Mouse (Mus musculus) stomach, embryonic 16.5 days (tissue): ENCODE results near the gene Olfm2. TPM values are rescaled to one million over a fixed set of nuclear protein-coding genes. Genes with fewer than 3 reads are reported as not detected.
A peak's percentile ranks its signal among the peaks of the same experiment; 100 is the strongest.
"Not testable (repeated sequence)": the region's sequence is repeated elsewhere in the genome, so short reads cannot be mapped to it uniquely, and the experiment has no call there.

Source experiments
- ATAC-seq: fragments of 200-750 bp; cut with Nextera tagmentation; 2 replicates; pipeline ENCODE4 v1.8.0; 2017; ENCODE audit warnings: moderate number of reproducible peaks, moderate TSS enrichment; ENCODE audit not compliant: insufficient read depth, low FRiP score
- H3K27ac ChIP-seq: fragments of 300-500 bp; sonication (generic); 2 replicates; pipeline ENCODE4 v1.5.1; 2014; ENCODE audit warnings: low read length
- H3K27me3 ChIP-seq: fragments of 300-500 bp; sonication (generic); 2 replicates; pipeline ENCODE4 v1.6.1; 2014; ENCODE audit warnings: low read length, control low read depth, mixed read lengths; ENCODE audit not compliant: control insufficient read depth, insufficient read depth
- H3K36me3 ChIP-seq: fragments of 300-500 bp; sonication (generic); 2 replicates; pipeline ENCODE4 v1.6.1; 2014; ENCODE audit warnings: low read length; ENCODE audit not compliant: control insufficient read depth, insufficient read depth
- H3K4me1 ChIP-seq: fragments of 300-500 bp; sonication (generic); 2 replicates; pipeline ENCODE4 v1.6.1; 2014; ENCODE audit warnings: low read length, control low read depth, mixed read lengths; ENCODE audit not compliant: control insufficient read depth, insufficient read depth
- H3K4me2 ChIP-seq: fragments of 300-500 bp; sonication (generic); 2 replicates; pipeline ENCODE4 v1.6.1; 2014; ENCODE audit warnings: low read depth, low read length, mixed read lengths
- H3K4me3 ChIP-seq: fragments of 300-500 bp; sonication (generic); replicated peaks from 2 replicates; pipeline ENCODE4 v1.5.1; 2014; ENCODE audit warnings: mild to moderate bottlenecking, low read length
- H3K9ac ChIP-seq: fragments of 300-500 bp; sonication (generic); 2 replicates; pipeline ENCODE4 v1.6.1; 2014; ENCODE audit warnings: low read length
- H3K9me3 ChIP-seq: fragments of 300-500 bp; sonication (generic); replicated peaks from 2 replicates; pipeline ENCODE4 v1.6.1; 2016; ENCODE audit warnings: low read length, control low read depth; ENCODE audit not compliant: control insufficient read depth
- WGBS: fragments of 180-500 bp; shearing (Covaris S2); extraction: QIAGEN DNeasy Blood & Tissue Kit; methylation state at CpG from one replicate; pipeline ENCODE4 v1.1.7; 2014; 5-methylcytosine and 5-hydroxymethylcytosine counted together
- polyA plus RNA-seq: library from polyadenylated mRNA; unstranded; fragments of >200 nt; fragmentation: Nextera tagmentation; extraction: Ambion mirVana; gene quantifications from 2 replicates; pipeline ENCODE4 v1.2.1, GENCODE M21; 2015

Olfm2 gene
- polyA plus RNA-seq, 1 experiment from 2014 or later, result 7.4 TPM

DNA sequence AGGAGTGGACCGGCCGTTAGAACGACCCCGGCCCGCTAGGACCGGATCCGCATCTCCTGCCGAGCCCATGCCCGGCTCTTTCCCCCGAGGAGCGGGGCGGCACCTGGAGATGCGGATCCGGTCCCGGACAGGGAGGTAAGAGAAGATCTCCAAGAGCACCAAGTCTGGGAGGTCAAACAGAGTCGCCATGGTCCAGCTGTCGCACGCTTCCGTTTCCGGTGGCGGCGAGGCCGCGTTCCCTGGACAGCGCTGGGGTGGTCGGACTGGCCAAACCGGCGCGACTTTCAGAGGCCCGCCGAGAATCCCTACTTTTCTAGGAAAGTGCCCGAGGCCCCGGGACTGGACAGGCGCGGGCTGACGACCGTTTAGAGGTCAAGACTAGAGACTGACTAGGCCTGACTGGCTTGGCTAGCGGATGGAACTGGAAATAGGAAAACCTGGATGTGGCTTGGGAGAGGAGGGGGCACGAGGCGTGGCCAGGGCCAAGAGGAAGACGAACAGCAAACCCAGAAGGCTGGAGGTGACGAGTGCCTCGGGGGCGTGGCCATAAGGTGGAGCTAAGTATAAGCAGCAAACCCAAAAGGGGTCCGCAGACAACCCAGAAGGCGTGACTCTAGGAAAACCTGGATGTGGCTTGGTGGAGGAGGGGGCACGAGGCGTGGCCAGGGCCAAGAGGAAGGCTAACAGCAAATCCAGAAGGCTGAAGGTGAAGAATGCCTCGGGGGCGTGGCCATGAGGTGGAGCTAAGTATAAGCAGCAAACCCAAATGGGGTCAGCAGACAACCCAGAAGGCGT, 103.9 kb downstream of the Olfm2 start, which contains the start of gene Ubl5:
Ubl5 (plus strand) TSS at position 778 of the 795 bp plus-strand sequence.
- H3K9me3 ChIP-seq, result no peaks in the 10 kb centered on the region
- H3K9ac ChIP-seq, result peak within 1 kb of the TSS; percentile 90
- H3K27me3 ChIP-seq, result no peaks in the 10 kb centered on the region
- peak within 1 kb of the TSS; percentile 98 for H3K27ac ChIP-seq
- under 1% methylated on average over 51 of the region's 51 CpGs for WGBS
- H3K4me1 ChIP-seq, result peaks cover 16% of the 10 kb centered on the region
- peaks cover 3% of the 10 kb centered on the region; the same call in 1 of the 2 replicates for H3K36me3 ChIP-seq
- ATAC-seq, result peak; percentile 94
- peak within 1 kb of the TSS; percentile 93 for H3K4me3 ChIP-seq
- H3K4me2 ChIP-seq, result peak within 1 kb of the TSS; percentile 88

DNA sequence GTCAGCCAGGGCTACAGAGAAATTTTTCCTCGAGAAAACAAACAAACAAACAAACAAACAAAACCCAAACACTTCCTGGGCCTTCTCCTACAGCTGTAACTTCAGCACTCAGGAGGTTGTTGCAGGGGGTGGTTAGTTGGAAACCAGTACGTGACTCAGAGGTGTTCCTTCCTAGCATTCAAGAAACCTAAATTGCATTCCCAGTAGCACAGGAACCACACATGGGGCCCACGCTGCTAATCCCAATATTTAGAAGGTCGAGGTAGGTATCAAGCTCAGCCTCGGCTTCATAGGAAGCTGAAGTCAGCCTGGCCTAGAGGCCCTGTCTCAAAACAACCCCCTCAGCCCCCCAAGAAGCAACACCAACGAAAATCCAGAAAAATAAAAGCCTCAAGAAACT, 104.6 kb downstream of the Olfm2 start:
- peak overlapping the region; percentile 94 for H3K27ac ChIP-seq
- peak overlapping the region; percentile 88 for H3K4me2 ChIP-seq
- H3K9me3 ChIP-seq, result no peaks in the 10 kb centered on the region
- 14% methylated on average over 6 of the region's 6 CpGs for WGBS
- peak overlapping the region; percentile 93 for H3K4me3 ChIP-seq
- H3K36me3 ChIP-seq, result peaks cover 3% of the 10 kb centered on the region; the same call in 1 of the 2 replicates
- H3K4me1 ChIP-seq, result peaks cover 16% of the 10 kb centered on the region
- H3K9ac ChIP-seq, result peak overlapping the region; percentile 90
- no peaks in the 10 kb centered on the region for H3K27me3 ChIP-seq
- ATAC-seq, result no peak

DNA sequence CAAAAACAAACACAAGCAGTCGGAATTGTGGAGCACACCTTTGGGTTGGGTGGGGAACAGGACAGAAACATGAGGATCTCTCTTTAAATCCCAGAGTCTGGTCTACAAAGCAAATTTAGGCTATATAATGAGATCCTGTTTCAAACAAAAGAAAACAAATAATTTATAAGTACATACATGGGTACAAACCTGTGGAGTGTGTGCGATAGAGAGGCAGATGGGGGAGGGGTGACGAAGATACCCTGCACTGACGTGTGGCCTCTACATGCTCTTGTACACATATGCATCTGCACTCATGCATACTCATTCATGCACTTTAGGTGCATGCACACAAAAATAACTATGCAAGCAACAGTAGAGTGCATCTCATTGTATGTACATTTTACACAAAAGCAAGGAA, 106.7 kb downstream of the Olfm2 start:
- Histone ChIP-seq H3K4me3 (no peak overlapping the region), H3K4me2 (no peak overlapping the region), H3K36me3 (0 out of 2 replicates have a peak, but pooled peaks cover 3% of the 10 kb centered on the region), H3K27ac (no peak overlapping the region), H3K4me1 (peaks cover 13% of the 10 kb centered on the region), H3K9ac (no peak overlapping the region), H3K9me3 (no peaks in the 10 kb centered on the region), H3K27me3 (no peaks in the 10 kb centered on the region)
- no peak for ATAC-seq
- 83% methylated on average over 4 of the region's 4 CpGs for WGBS

DNA sequence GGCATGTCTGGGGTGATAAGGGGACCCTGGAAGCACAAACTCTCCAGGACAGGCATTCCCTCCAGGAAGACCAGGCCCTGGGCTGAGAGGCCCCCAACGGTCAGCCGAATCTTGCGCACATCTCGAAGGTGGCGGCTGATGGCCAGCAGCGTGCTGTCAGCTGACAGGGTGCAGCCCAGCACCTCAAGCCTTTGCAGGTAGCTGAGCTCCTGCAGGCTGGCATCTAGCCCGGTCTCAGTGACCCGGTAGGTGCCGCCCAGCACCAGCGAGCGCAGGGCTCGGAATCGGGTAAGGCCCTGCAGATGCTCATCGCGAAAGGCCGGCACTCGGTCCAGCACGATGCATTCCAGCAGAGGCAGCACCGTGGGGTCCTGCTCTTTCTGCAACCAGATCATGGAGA, 107.6 kb downstream of the Olfm2 start:
- no peak overlapping the region for H3K4me2 ChIP-seq
- 0 out of 2 replicates have a peak, but pooled peaks cover 3% of the 10 kb centered on the region for H3K36me3 ChIP-seq
- H3K27me3 ChIP-seq, result no peaks in the 10 kb centered on the region
- WGBS, result 94% methylated on average over 19 of the region's 19 CpGs
- no peak overlapping the region for H3K9ac ChIP-seq
- H3K4me1 ChIP-seq, result peaks cover 12% of the 10 kb centered on the region
- no peak overlapping the region for H3K4me3 ChIP-seq
- no peaks in the 10 kb centered on the region for H3K9me3 ChIP-seq
- H3K27ac ChIP-seq, result no peak overlapping the region
- ATAC-seq, result no peak

DNA sequence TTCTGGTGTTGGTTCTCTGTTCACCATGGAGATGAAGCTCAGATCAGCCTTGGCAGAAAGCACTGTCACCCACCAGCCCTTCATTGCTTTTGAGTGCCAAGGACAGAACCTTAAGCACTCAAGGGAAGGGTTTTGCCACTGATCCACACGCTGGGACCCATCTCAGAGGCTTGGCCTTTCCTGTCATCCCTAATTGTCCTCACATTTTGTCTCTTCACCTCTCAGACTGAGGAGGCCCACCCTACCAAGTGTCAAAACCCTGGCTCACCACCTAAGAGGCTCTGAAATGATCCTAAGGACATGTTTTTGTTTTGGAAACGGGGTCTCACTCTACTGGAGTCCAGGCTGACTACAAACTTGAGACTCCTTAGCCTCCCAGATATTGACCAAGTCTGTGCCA, 109.4 kb downstream of the Olfm2 start:
- H3K4me1 ChIP-seq, result peaks cover 8% of the 10 kb centered on the region
- no peak overlapping the region for H3K4me2 ChIP-seq
- 0 out of 2 replicates have a peak, but pooled peaks cover under 1% of the 10 kb centered on the region for H3K9me3 ChIP-seq
- H3K4me3 ChIP-seq, result no peak overlapping the region
- no peak overlapping the region for H3K27ac ChIP-seq
- no peak overlapping the region for H3K9ac ChIP-seq
- H3K27me3 ChIP-seq, result no peaks in the 10 kb centered on the region
- 87% methylated on average over 2 of the region's 2 CpGs for WGBS
- no peak for ATAC-seq
- H3K36me3 ChIP-seq, result 0 out of 2 replicates have a peak, but pooled peaks cover 3% of the 10 kb centered on the region

DNA sequence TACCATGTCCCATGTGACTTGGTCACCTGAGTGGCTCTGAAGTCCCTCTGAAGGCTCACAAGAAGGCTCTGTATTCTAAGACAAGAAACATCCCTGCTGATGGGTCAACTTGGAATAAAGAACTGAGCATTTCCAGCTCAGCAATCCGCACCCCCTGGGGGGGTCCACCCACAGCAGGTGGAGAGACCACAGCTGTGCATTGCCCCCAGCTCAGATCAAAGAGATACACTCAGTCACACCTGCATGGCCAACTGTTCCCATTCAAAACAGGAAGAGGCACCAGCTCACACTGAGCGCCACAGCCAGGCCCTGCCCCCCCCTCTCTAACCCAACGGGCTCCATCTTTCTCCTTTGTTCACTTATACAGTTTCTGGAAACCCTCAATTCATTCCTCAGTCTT, 109.9 kb downstream of the Olfm2 start:
- H3K4me1 ChIP-seq, result peaks cover 6% of the 10 kb centered on the region
- 0 out of 2 replicates have a peak, but pooled peaks cover 3% of the 10 kb centered on the region for H3K9me3 ChIP-seq
- H3K36me3 ChIP-seq, result 0 out of 2 replicates have a peak, but pooled peaks cover 3% of the 10 kb centered on the region
- no peak overlapping the region for H3K4me2 ChIP-seq
- ATAC-seq, result peak; percentile 30; the same call in 1 of the 2 replicates
- 62% methylated on average over 3 of the region's 3 CpGs for WGBS
- H3K27ac ChIP-seq, result no peak overlapping the region
- no peaks in the 10 kb centered on the region for H3K27me3 ChIP-seq
- no peak overlapping the region for H3K4me3 ChIP-seq
- H3K9ac ChIP-seq, result no peak overlapping the region

DNA sequence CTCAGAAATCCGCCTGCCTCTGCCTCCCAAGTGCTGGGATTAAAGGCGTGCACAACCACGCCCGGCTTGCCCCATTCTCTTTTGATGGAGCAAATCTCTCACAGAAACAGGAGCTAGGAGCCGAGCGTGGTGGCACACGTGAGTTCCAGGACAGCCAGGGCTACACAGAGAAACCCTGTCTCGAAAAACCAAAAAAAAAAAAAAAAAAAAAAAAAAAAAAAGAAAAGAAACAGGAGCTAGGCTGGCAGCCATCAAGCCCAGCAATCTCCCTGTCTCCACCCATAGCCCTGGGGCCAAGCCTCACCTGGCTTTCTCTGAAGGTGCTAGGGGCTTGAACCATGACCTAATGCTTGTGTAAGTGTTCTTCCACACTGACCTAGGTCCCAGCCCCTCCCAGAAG, 110.5 kb downstream of the Olfm2 start:
- 90% methylated on average over 8 of the region's 8 CpGs for WGBS
- not testable (repeated sequence) for H3K4me3 ChIP-seq, H3K4me2 ChIP-seq, H3K9me3 ChIP-seq, H3K27ac ChIP-seq, ATAC-seq, H3K27me3 ChIP-seq, H3K4me1 ChIP-seq, H3K9ac ChIP-seq, H3K36me3 ChIP-seq

DNA sequence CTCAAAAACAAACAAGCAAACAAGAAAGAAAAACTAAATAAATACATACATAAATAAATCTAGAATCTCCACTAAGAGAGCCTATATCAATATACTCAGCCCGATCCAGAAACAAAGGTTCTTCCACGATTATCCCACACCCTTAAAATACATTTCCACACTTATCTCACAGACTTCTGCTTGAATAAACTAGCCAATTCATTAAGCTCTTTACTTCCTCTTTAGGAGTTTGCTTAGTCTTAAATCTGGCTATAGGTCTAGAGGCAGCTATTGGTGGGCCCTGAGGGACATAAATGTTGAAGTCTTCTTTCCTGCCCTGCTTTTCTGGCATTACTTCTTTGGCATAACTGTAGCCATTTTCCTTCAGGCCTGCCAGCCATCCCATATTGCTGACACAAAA, 114.8 kb downstream of the Olfm2 start:
- Histone ChIP-seq H3K36me3 (no peaks in the 10 kb centered on the region), H3K9me3 (0 out of 2 replicates have a peak, but pooled peaks cover 3% of the 10 kb centered on the region), H3K4me3 (no peak overlapping the region), H3K4me2 (no peak overlapping the region), H3K9ac (no peak overlapping the region), H3K27me3 (no peaks in the 10 kb centered on the region), H3K4me1 (no peaks in the 10 kb centered on the region), H3K27ac (no peak overlapping the region)
- ATAC-seq, result no peak
- 85% methylated on average over 2 of the region's 2 CpGs for WGBS
